Mouse (Mus musculus): ENCODE results near the gene Smim20. TPM values are rescaled to one million over a fixed set of nuclear protein-coding genes. Genes with fewer than 3 reads are reported as not detected.
A peak's percentile ranks its signal among the peaks of the same experiment; 100 is the strongest.

Gene Smim20
- polyA plus RNA-seq, 1 experiment, result 45.2 TPM

DNA sequence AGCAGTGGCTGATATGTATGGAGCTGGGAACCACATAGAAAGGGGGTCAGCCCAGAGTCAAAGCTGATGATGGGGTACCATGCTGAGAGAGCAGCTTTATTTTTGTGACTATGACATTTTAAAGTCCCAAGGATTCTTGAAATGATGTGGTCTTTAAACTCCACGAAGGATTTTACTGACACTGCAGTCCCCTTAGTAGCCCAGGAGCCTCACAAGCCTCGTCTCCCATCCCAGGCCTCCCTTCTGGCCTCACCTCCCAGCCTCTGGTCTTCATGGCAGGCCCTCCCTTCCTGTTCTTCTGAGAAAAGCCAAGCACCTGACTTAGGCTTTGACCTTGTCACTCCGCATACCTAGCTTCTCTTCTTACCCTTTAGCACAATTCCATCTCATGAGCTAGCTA, 57.4 kb downstream of the Smim20 start:
- Histone ChIP-seq H3K27me3 (ENCODE audit: control insufficient read depth, insufficient read depth, insufficient read length) (peaks cover 57% of the 10 kb centered on the region), H3K4me3 (ENCODE audit: insufficient read depth, poor library complexity, severe bottlenecking) (no peak overlapping the region), H3K79me3 (ENCODE audit: low read depth) (no peaks in the 10 kb centered on the region), H3K36me3 (ENCODE audit: control insufficient read depth, insufficient read depth) (no peaks in the 10 kb centered on the region), H3ac (ENCODE audit: control insufficient read depth, insufficient read length, low read depth) (no peak overlapping the region), H3K79me2 (ENCODE audit: control insufficient read depth, insufficient read depth) (no peaks in the 10 kb centered on the region)
- TF ChIP-seq FOSL1 (IDR thresholded peaks at IDR 0.05; ENCODE audit: insufficient read depth, low read length, poor library complexity, severe bottlenecking) (no peak), CEBPB (IDR thresholded peaks at IDR 0.05; ENCODE audit: low read depth) (no peak), MAX (IDR thresholded peaks at IDR 0.05) (no peak), CTCF (IDR thresholded peaks at IDR 0.05; ENCODE audit: control insufficient read depth, insufficient read depth, insufficient read length) (no peak), MYOD1 (IDR thresholded peaks at IDR 0.05; ENCODE audit: control insufficient read depth, insufficient read length, low read depth) (no peak), USF1 (IDR thresholded peaks at IDR 0.05; ENCODE audit: low read depth) (no peak)

DNA sequence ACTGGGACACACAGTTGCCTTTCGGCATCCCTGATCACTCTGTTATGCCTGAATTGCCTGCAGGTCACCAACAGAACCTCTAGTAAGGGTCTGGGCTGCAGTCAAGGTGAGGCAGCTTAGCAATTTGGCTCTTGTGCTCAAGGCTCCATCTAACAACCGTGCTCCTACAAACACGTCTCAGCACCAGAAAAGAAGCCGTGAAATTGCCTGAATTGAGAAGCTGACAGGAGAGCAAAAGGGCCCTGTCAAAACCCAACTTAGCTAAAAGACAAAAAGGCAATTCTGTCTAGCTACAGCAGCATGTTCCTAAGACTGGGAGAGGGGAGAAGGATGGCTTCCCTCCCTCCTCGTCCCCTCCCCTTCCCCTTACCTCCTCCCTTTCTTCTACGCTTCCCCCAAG, 57.9 kb downstream of the Smim20 start:
- Histone ChIP-seq H3K4me3 (ENCODE audit: insufficient read depth, poor library complexity, severe bottlenecking) (no peak overlapping the region), H3K36me3 (ENCODE audit: control insufficient read depth, insufficient read depth) (no peaks in the 10 kb centered on the region), H3ac (ENCODE audit: control insufficient read depth, insufficient read length, low read depth) (no peak overlapping the region), H3K79me2 (ENCODE audit: control insufficient read depth, insufficient read depth) (no peaks in the 10 kb centered on the region), H3K27me3 (ENCODE audit: control insufficient read depth, insufficient read depth, insufficient read length) (peaks cover 58% of the 10 kb centered on the region), H3K79me3 (ENCODE audit: low read depth) (no peaks in the 10 kb centered on the region)
- TF ChIP-seq MYOG (IDR thresholded peaks at IDR 0.05; ENCODE audit: control insufficient read depth, extremely low read depth, insufficient read length) (no peak), FOSL1 (IDR thresholded peaks at IDR 0.05; ENCODE audit: insufficient read depth, low read length, poor library complexity, severe bottlenecking) (no peak), MAX (IDR thresholded peaks at IDR 0.05) (no peak), USF1 (IDR thresholded peaks at IDR 0.05; ENCODE audit: low read depth) (no peak)

DNA sequence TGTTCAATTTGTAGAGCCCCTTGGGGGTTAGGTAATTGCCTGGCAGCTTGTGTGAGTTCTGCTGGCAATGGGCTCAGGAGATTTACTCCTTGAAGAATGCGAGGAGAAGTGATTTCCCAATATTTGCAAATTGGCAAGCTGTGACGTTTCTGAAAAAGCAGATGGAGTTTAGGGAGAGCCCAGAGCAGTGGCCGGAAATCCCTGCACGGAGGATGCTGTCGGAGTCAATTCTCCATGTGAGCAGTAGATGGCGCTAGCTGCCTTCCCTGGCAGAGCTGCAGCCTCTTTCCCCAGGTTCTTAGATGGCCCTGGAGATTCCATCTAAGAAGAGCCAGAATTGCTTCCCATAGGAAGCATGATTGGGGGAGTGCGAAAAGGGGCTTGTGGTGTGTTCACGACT, 59.1 kb downstream of the Smim20 start:
- Histone ChIP-seq H3K36me3 (ENCODE audit: control insufficient read depth, insufficient read depth) (no peaks in the 10 kb centered on the region), H3K79me3 (ENCODE audit: low read depth) (no peaks in the 10 kb centered on the region), H3K4me3 (ENCODE audit: insufficient read depth, poor library complexity, severe bottlenecking) (no peak overlapping the region), H3ac (ENCODE audit: control insufficient read depth, insufficient read length, low read depth) (no peak overlapping the region), H3K79me2 (ENCODE audit: control insufficient read depth, insufficient read depth) (no peaks in the 10 kb centered on the region), H3K27me3 (ENCODE audit: control insufficient read depth, insufficient read depth, insufficient read length) (peaks cover 53% of the 10 kb centered on the region)
- TF ChIP-seq MAX (IDR thresholded peaks at IDR 0.05), result no peak
- TF ChIP-seq CTCF (IDR thresholded peaks at IDR 0.05; ENCODE audit: control insufficient read depth, insufficient read depth, insufficient read length), result peak; percentile 87
- TF ChIP-seq MYOG (IDR thresholded peaks at IDR 0.05; ENCODE audit: control insufficient read depth, extremely low read depth, insufficient read length), result no peak
- no peak for TF ChIP-seq FOSL1 (IDR thresholded peaks at IDR 0.05; ENCODE audit: insufficient read depth, low read length, poor library complexity, severe bottlenecking)
- no peak for TF ChIP-seq USF1 (IDR thresholded peaks at IDR 0.05; ENCODE audit: low read depth)
- TF ChIP-seq CEBPB (IDR thresholded peaks at IDR 0.05; ENCODE audit: low read depth), result no peak
- TF ChIP-seq MYOD1 (IDR thresholded peaks at IDR 0.05; ENCODE audit: control insufficient read depth, insufficient read length, low read depth), result no peak

DNA sequence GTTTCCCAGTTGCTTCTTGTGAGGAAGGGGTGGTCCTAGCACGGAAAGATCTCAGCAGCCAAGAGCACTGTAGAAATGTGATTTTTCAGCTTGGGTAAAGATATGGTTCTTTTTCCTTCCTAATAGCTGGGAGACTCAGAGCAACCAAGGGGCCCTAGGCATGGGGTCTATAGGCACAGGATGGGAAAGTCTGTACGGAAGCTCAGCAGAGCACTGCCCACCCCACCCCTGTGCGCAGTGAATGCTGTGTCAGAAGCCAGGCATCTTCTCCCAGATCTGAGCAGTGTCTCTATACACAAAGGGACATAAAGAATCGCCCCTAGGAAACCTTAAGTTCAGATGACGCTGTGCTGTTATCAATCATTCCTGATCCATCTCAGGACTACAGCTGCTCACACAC, 59.6 kb downstream of the Smim20 start:
- no peak overlapping the region for H3ac ChIP-seq (ENCODE audit: control insufficient read depth, insufficient read length, low read depth)
- H3K79me2 ChIP-seq (ENCODE audit: control insufficient read depth, insufficient read depth), result no peaks in the 10 kb centered on the region
- no peaks in the 10 kb centered on the region for H3K79me3 ChIP-seq (ENCODE audit: low read depth)
- TF ChIP-seq CEBPB (IDR thresholded peaks at IDR 0.05; ENCODE audit: low read depth) (no peak), USF1 (IDR thresholded peaks at IDR 0.05; ENCODE audit: low read depth) (no peak), MYOG (IDR thresholded peaks at IDR 0.05; ENCODE audit: control insufficient read depth, extremely low read depth, insufficient read length) (no peak), CTCF (IDR thresholded peaks at IDR 0.05; ENCODE audit: control insufficient read depth, insufficient read depth, insufficient read length) (no peak), MYOD1 (IDR thresholded peaks at IDR 0.05; ENCODE audit: control insufficient read depth, insufficient read length, low read depth) (no peak), MAX (IDR thresholded peaks at IDR 0.05) (no peak), FOSL1 (IDR thresholded peaks at IDR 0.05; ENCODE audit: insufficient read depth, low read length, poor library complexity, severe bottlenecking) (no peak)
- no peaks in the 10 kb centered on the region for H3K36me3 ChIP-seq (ENCODE audit: control insufficient read depth, insufficient read depth)
- peaks cover 48% of the 10 kb centered on the region for H3K27me3 ChIP-seq (ENCODE audit: control insufficient read depth, insufficient read depth, insufficient read length)
- H3K4me3 ChIP-seq (ENCODE audit: insufficient read depth, poor library complexity, severe bottlenecking), result no peak overlapping the region

Other genes starting within 250 kb of the Smim20 start
- gene Slc34a2, start 229.0 kb upstream of the Smim20 start, polyA plus RNA-seq (2012; fragmentation: generic; extraction: Trizol), result 0.01 TPM
- gene Sel1l3, start 53.2 kb upstream of the Smim20 start, polyA plus RNA-seq (2012; fragmentation: generic; extraction: Trizol), result not detected
- 8.1 TPM for gene Rbpj, start 199.1 kb downstream of the Smim20 start, polyA plus RNA-seq (2012; fragmentation: generic; extraction: Trizol)